Mouse (Mus musculus): ENCODE data around the gene Zfp937. TPM values are rescaled to one million over a fixed set of nuclear protein-coding genes. Genes with fewer than 3 reads are reported as not detected.
"Not testable (repeated sequence)": the region's sequence is repeated elsewhere in the genome, so short reads cannot be mapped to it uniquely, and the experiment has no call there.

The Zfp937 gene
- total RNA-seq, 1 experiment: 6.8 TPM

DNA sequence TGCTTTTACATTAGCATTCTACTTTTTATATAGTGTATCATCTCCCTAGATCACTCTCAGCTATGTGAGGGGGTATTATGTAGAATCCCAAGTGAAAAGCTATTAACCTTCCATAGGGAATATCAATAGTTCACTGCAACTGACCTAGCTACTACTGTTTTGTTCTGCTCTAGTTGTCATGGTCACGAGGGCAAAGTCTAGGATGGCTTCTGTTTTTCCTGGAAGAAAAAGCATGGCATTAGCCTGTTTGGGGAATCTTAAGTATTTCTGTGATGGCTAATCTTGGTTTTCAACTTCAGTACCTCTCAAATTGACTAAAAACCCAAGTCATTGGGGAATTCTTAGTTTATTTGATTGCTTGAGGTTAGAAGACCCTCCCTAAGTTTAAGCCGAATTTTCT is 25.3 kb downstream of the Zfp937 start:
- H3K4me3 ChIP-seq (ENCODE audit: insufficient read depth in 1 of 2, low read depth in 1 of 2, low read length in 2 of 2, poor library complexity in 1 of 2, severe bottlenecking in 1 of 2): no peak overlapping the region
- H3K36me3 ChIP-seq (ENCODE audit: control insufficient read depth, insufficient read depth, low read length, poor library complexity, severe bottlenecking): no peaks in the 10 kb centered on the region
- TF ChIP-seq ZC3H11A (IDR thresholded peaks at IDR 0.05; ENCODE audit: borderline replicate concordance, low read depth, low read length): no peak
- no peak for TF ChIP-seq HCFC1 (IDR thresholded peaks at IDR 0.05; ENCODE audit: borderline replicate concordance, insufficient read depth, low read length)
- no peak for TF ChIP-seq ZNF384 (IDR thresholded peaks at IDR 0.05; ENCODE audit: low read depth, low read length)
- TF ChIP-seq MAFK (IDR thresholded peaks at IDR 0.05; ENCODE audit: insufficient read depth, low read depth, low read length): no peak
- TF ChIP-seq CHD2 (IDR thresholded peaks at IDR 0.05; ENCODE audit: low read depth, low read length): no peak
- H3K9ac ChIP-seq (ENCODE audit: insufficient read depth, low read depth, low read length, poor library complexity, severe bottlenecking): no peak overlapping the region
- no peaks in the 10 kb centered on the region for H3K9me3 ChIP-seq (ENCODE audit: control insufficient read depth, insufficient read depth, low read depth, low read length)
- in situ Hi-C loops (cut with MboI; ENCODE audit: low sequenced_read_pairs in 2 of 2, unreplicated experiment in 2 of 2): no loop called here
- H3K4me1 ChIP-seq (ENCODE audit: control insufficient read depth in 2 of 2, insufficient read depth in 2 of 2, low read length in 2 of 2, poor library complexity in 1 of 2): no peaks in the 10 kb centered on the region
- no peak overlapping the region for H3K27ac ChIP-seq (ENCODE audit: insufficient read depth, low read depth, low read length, poor library complexity, severe bottlenecking)
- no peak for DNase-seq (ENCODE audit: low read depth, low spot score)

DNA sequence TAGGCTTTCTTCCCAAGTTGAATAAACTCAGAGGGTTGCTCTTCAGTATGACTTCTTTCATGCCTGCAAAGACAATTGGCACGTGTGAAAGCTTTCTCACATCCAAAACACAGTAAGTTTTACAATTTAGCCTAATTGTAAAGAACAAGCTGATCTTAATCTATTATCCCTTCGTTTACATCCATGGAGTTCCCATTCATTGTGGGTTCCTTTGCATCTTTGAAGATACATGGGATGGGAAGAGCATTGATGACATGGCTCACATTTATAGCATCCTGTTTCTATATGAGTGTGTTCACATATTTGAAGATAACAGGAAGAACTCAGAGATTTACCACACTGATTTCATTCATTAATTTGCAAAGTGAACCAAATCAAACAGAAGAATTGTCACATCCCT is 37.6 kb downstream of the Zfp937 start, which contains the start of gene Gm21994:
TSS of gene Gm21994 (minus strand) at position 101 of the 400 bp plus-strand sequence.
- H3K27ac ChIP-seq (ENCODE audit: insufficient read depth, low read depth, low read length, poor library complexity, severe bottlenecking); H3K9ac ChIP-seq (ENCODE audit: insufficient read depth, low read depth, low read length, poor library complexity, severe bottlenecking); in situ Hi-C loops (cut with MboI; ENCODE audit: low sequenced_read_pairs in 2 of 2, unreplicated experiment in 2 of 2); H3K4me1 ChIP-seq (ENCODE audit: control insufficient read depth in 2 of 2, insufficient read depth in 2 of 2, low read length in 2 of 2, poor library complexity in 1 of 2); H3K9me3 ChIP-seq (ENCODE audit: control insufficient read depth, insufficient read depth, low read depth, low read length); H3K36me3 ChIP-seq (ENCODE audit: control insufficient read depth, insufficient read depth, low read length, poor library complexity, severe bottlenecking); DNase-seq (ENCODE audit: low read depth, low spot score); H3K4me3 ChIP-seq (ENCODE audit: insufficient read depth in 1 of 2, low read depth in 1 of 2, low read length in 2 of 2, poor library complexity in 1 of 2, severe bottlenecking in 1 of 2): not testable (repeated sequence)

DNA sequence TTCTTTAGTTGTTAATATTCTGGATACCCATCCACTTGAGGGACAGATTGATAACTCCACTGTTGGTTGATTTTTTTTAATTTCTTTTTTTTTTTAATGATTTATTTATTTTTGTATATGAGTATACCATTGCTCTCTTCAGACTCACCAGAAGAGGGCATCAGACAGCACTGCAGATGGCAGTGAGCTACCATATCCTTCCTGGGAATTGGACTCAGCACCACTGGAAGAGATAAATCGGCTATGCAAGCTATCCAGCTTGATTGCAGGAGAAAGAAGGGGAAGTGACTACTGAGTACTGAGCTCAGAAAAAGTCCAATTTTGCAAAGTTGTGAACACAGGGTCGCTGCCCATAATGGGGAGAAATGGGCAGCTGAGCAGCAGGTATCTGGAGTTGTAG is 39.0 kb downstream of the Zfp937 start:
- H3K9me3 ChIP-seq (ENCODE audit: control insufficient read depth, insufficient read depth, low read depth, low read length); in situ Hi-C loops (cut with MboI; ENCODE audit: low sequenced_read_pairs in 2 of 2, unreplicated experiment in 2 of 2); H3K4me1 ChIP-seq (ENCODE audit: control insufficient read depth in 2 of 2, insufficient read depth in 2 of 2, low read length in 2 of 2, poor library complexity in 1 of 2); H3K36me3 ChIP-seq (ENCODE audit: control insufficient read depth, insufficient read depth, low read length, poor library complexity, severe bottlenecking): not testable (repeated sequence)
- peak overlapping the region; percentile 32; the same call in 1 of the 2 replicates for H3K9ac ChIP-seq (ENCODE audit: insufficient read depth, low read depth, low read length, poor library complexity, severe bottlenecking)
- DNase-seq (ENCODE audit: low read depth, low spot score): peak; percentile 40
- peak overlapping the region; percentile 62 to 89 for H3K4me3 ChIP-seq (ENCODE audit: insufficient read depth in 1 of 2, low read depth in 1 of 2, low read length in 2 of 2, poor library complexity in 1 of 2, severe bottlenecking in 1 of 2)
- H3K27ac ChIP-seq (ENCODE audit: insufficient read depth, low read depth, low read length, poor library complexity, severe bottlenecking): peak overlapping the region; percentile 71; the same call in 1 of the 2 replicates

DNA sequence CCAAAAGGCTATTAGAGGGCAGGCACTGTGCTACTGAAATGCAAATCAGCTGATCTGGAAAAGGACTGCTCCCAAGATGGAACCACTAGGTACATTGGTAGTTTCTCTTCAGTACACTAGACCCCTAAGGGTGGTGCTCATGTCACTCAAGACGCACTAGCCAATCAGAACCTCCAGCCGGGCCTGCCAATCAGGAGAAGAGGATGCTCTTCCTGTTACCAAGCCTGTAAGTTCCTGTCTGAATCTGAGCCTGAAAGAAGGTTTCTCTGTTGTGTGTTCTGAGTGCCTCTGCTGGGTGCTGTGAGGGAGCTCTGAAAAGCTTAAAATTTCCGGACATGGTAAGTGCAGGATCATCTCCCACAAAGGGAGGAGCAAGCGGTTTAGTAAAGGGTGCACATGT is 39.4 kb downstream of the Zfp937 start, which contains the start of gene Gm14124:
TSS of gene Gm14124 (plus strand) at position 227 of the 400 bp plus-strand sequence.
- H3K9me3 ChIP-seq (ENCODE audit: control insufficient read depth, insufficient read depth, low read depth, low read length); in situ Hi-C loops (cut with MboI; ENCODE audit: low sequenced_read_pairs in 2 of 2, unreplicated experiment in 2 of 2); H3K4me1 ChIP-seq (ENCODE audit: control insufficient read depth in 2 of 2, insufficient read depth in 2 of 2, low read length in 2 of 2, poor library complexity in 1 of 2); H3K36me3 ChIP-seq (ENCODE audit: control insufficient read depth, insufficient read depth, low read length, poor library complexity, severe bottlenecking): not testable (repeated sequence)
- peak within 1 kb of the TSS; percentile 78 for H3K9ac ChIP-seq (ENCODE audit: insufficient read depth, low read depth, low read length, poor library complexity, severe bottlenecking)
- peak; percentile 76; the same call in 1 of the 2 replicates for TF ChIP-seq CHD2 (IDR thresholded peaks at IDR 0.05; ENCODE audit: low read depth, low read length)
- H3K4me3 ChIP-seq (ENCODE audit: insufficient read depth in 1 of 2, low read depth in 1 of 2, low read length in 2 of 2, poor library complexity in 1 of 2, severe bottlenecking in 1 of 2): peak within 1 kb of the TSS; percentile 79 to 89
- peak within 1 kb of the TSS; percentile 71; the same call in 1 of the 2 replicates for H3K27ac ChIP-seq (ENCODE audit: insufficient read depth, low read depth, low read length, poor library complexity, severe bottlenecking)
- peak; percentile 56 for DNase-seq (ENCODE audit: low read depth, low spot score)

Other genes with a start within 250 kb of the Zfp937 start
- gene Zfp120, start 81.4 kb upstream of the Zfp937 start, total RNA-seq (2012; rRNA removed): 9.1 and 10.0 TPM in 2 replicates
- not detected in 2 replicates for gene Gm10770, start 38.4 kb upstream of the Zfp937 start, total RNA-seq (2012; rRNA removed)
- gene Gm14139, start 36.3 kb upstream of the Zfp937 start, total RNA-seq (2012; rRNA removed): 36.4 and 39.1 TPM in 2 replicates
- gene Gm21994, start 37.5 kb downstream of the Zfp937 start, total RNA-seq (2012; rRNA removed): 11.2 and 14.4 TPM in 2 replicates
- 33.2 and 34.1 TPM in 2 replicates for gene Gm14124, start 39.4 kb downstream of the Zfp937 start, total RNA-seq (2012; rRNA removed)
- gene Gm10130, start 105.6 kb downstream of the Zfp937 start, total RNA-seq (2012; rRNA removed): 4.5 and 9.4 TPM in 2 replicates
- gene 3300002I08Rik, start 144.7 kb downstream of the Zfp937 start, total RNA-seq (2012; rRNA removed): 10.1 and 11.7 TPM in 2 replicates
- gene Zfp442, start 233.4 kb downstream of the Zfp937 start, total RNA-seq (2012; rRNA removed): 6.4 and 7.8 TPM in 2 replicates

Data from ES-E14 (cell line).